Mouse (Mus musculus): ENCODE measurements around the gene Irf2bp1. TPM values are rescaled to one million over a fixed set of nuclear protein-coding genes. Genes with fewer than 3 reads are reported as not detected.
A peak's percentile ranks its signal among the peaks of the same experiment; 100 is the strongest.

Irf2bp1 gene
- polyA plus RNA-seq, 1 experiment from 2014 or later: 27.9 TPM

DNA sequence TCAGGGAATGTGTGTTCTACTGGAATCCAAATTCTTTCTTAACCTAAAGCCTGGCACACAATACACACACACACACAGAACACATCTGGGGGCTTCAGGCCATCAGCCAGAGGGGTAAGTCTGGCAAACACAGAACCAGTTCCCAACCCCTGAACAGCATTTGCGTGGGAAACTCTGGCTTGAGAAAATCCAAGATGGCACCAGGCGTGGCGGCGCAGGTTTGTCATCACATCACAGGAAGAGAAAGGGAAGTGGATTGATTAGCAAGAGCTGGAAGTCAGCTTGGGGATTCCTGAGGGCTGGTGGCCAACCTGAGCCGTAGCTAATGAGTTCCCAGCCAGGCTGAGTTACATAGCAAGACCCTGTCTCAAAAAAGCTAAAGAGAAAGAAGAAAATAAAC, 38.5 kb upstream of the Irf2bp1 start:
- no peak for DNase-seq (ENCODE audit: low spot score)
- no peak overlapping the region for H3K4me2 ChIP-seq (ENCODE audit: low read depth, low read length)
- 75% methylated on average over 5 of the region's 5 CpGs for WGBS
- no peak overlapping the region for H3K27ac ChIP-seq (replicated peaks; ENCODE audit: low read depth, low read length)
- no peak for ATAC-seq (replicated peaks; ENCODE audit: insufficient number of reproducible peaks, low FRiP score, low TSS enrichment, low read depth)
- H3K9me3 ChIP-seq (replicated peaks; ENCODE audit: control insufficient read depth, low read length): no peaks in the 10 kb centered on the region
- H3K4me3 ChIP-seq (ENCODE audit: low read depth, low read length): no peak overlapping the region
- no peak overlapping the region for H3K9ac ChIP-seq (replicated peaks; ENCODE audit: low read length)
- H3K27me3 ChIP-seq (ENCODE audit: control insufficient read depth, insufficient read depth, low read length): peaks cover 44% of the 10 kb centered on the region
- peaks cover 4% of the 10 kb centered on the region for H3K4me1 ChIP-seq (ENCODE audit: control insufficient read depth, insufficient read depth, low read length)
- no peaks in the 10 kb centered on the region for H3K36me3 ChIP-seq (replicated peaks; ENCODE audit: control insufficient read depth, insufficient read depth, low read depth, low read length)

DNA sequence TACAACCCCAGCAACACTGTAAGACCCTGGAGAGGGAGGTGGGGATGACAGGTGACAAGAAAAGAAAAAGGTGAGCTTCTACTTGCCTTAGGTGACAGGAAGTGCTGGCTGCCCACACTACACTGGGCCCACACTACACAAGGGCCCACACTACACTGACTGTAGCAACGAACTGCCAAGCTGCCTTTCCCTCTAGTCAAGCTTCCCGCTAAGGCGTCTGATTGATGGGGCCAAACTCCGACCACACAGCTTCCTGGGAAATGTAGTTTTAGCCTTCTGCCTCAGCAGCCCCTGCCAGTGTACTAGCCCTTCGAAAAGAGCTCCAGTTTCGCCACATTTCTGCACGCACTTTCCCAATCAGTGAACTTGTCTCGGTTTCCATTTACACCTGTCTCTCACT, 36.2 kb upstream of the Irf2bp1 start:
- WGBS: 10% methylated on average over 8 of the region's 8 CpGs
- Histone ChIP-seq H3K27me3 (ENCODE audit: control insufficient read depth, insufficient read depth, low read length) (peaks cover 24% of the 10 kb centered on the region), H3K36me3 (replicated peaks; ENCODE audit: control insufficient read depth, insufficient read depth, low read depth, low read length) (no peaks in the 10 kb centered on the region), H3K9me3 (replicated peaks; ENCODE audit: control insufficient read depth, low read length) (no peaks in the 10 kb centered on the region), H3K9ac (replicated peaks; ENCODE audit: low read length) (no peak overlapping the region), H3K4me1 (ENCODE audit: control insufficient read depth, insufficient read depth, low read length) (peaks cover 2% of the 10 kb centered on the region; the same call in 1 of the 2 replicates), H3K27ac (replicated peaks; ENCODE audit: low read depth, low read length) (no peak overlapping the region), H3K4me2 (ENCODE audit: low read depth, low read length) (no peak overlapping the region), H3K4me3 (ENCODE audit: low read depth, low read length) (no peak overlapping the region)
- no peak for DNase-seq (ENCODE audit: low spot score)
- 0 out of 2 replicates have a peak, but pooled peaks have one; percentile 36 for ATAC-seq (replicated peaks; ENCODE audit: insufficient number of reproducible peaks, low FRiP score, low TSS enrichment, low read depth)

DNA sequence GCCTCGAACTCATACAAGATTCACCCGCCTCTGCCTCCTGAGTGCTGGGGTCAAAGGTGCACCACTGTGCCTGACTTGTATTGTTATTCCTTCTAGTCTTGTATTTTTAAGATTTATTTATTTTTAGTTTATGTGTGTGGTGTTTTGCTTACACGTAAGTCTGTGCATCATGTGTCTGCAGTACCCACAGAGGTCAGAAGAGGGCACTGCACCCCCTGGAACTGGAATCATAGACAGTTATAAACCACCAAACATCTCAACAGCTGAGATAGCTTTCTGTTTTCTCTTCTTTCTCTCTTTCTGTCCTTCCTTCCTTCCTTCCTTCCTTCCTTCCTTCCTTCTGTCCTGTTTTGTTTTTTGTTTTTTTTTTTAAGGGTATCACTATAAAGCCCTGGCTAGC, 32.9 kb upstream of the Irf2bp1 start:
- ATAC-seq (replicated peaks; ENCODE audit: insufficient number of reproducible peaks, low FRiP score, low TSS enrichment, low read depth): no peak

DNA sequence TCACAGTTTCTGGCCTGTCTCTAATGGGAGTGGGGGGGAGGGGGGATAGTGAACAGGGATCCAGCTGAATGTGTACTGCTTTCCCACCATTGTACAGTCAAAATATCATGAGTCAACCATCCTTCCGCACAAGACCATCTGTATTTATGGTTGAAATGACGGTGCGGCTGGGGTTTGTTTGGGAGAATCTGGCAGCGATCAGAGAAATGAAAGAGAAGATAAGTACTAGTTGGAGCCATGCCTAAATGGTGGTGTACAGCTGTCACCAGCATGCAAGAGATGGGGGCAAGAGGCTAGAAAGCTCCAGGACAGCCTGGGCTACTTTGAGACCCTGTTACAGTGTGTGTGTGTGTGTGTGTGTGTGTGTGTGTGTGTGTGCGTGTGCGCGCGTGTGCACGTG, 25.5 kb upstream of the Irf2bp1 start:
- ATAC-seq (replicated peaks; ENCODE audit: insufficient number of reproducible peaks, low FRiP score, low TSS enrichment, low read depth) (no peak), DNase-seq (ENCODE audit: low spot score) (no peak)
- no peak overlapping the region for H3K9ac ChIP-seq (replicated peaks; ENCODE audit: low read length)
- H3K4me2 ChIP-seq (ENCODE audit: low read depth, low read length): no peak overlapping the region
- no peaks in the 10 kb centered on the region for H3K4me1 ChIP-seq (ENCODE audit: control insufficient read depth, insufficient read depth, low read length)
- no peaks in the 10 kb centered on the region for H3K27me3 ChIP-seq (ENCODE audit: control insufficient read depth, insufficient read depth, low read length)
- no peaks in the 10 kb centered on the region for H3K9me3 ChIP-seq (replicated peaks; ENCODE audit: control insufficient read depth, low read length)
- no peak overlapping the region for H3K27ac ChIP-seq (replicated peaks; ENCODE audit: low read depth, low read length)
- no peak overlapping the region for H3K4me3 ChIP-seq (ENCODE audit: low read depth, low read length)
- no peaks in the 10 kb centered on the region for H3K36me3 ChIP-seq (replicated peaks; ENCODE audit: control insufficient read depth, insufficient read depth, low read depth, low read length)
- 88% methylated on average over 9 of the region's 9 CpGs for WGBS

More for the DNA sequence above, 32.9 kb upstream of the Irf2bp1 start:
- Histone ChIP-seq H3K27ac (replicated peaks; ENCODE audit: low read depth, low read length) (no peak overlapping the region), H3K4me2 (ENCODE audit: low read depth, low read length) (no peak overlapping the region), H3K4me1 (ENCODE audit: control insufficient read depth, insufficient read depth, low read length) (no peaks in the 10 kb centered on the region), H3K36me3 (replicated peaks; ENCODE audit: control insufficient read depth, insufficient read depth, low read depth, low read length) (no peaks in the 10 kb centered on the region), H3K9me3 (replicated peaks; ENCODE audit: control insufficient read depth, low read length) (no peaks in the 10 kb centered on the region), H3K4me3 (ENCODE audit: low read depth, low read length) (no peak overlapping the region), H3K9ac (replicated peaks; ENCODE audit: low read length) (no peak overlapping the region), H3K27me3 (ENCODE audit: control insufficient read depth, insufficient read depth, low read length) (no peaks in the 10 kb centered on the region)
- 89% methylated on average over 3 of the region's 3 CpGs for WGBS
- DNase-seq (ENCODE audit: low spot score): no peak

DNA sequence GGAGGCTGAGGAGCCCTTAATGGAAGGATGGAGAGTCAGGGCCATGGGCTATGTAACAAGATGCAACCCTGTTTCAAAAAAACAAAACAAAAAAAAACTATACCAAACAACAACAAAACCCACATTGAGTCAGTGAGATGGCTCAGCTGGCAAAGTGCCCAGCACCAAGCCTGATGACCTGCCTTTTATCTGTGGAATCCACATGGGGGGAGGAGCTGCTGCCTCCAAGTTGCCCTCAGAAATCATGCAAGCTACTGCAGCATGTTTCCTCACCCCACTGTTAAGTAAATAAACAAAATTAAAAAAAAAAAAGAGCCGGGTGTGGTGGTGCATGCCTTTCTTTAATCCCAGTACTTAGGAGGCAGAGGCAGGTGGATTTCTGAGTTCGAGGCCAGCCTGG, 17.3 kb upstream of the Irf2bp1 start:
- Histone ChIP-seq H3K27ac (replicated peaks; ENCODE audit: low read depth, low read length) (no peak overlapping the region), H3K4me1 (ENCODE audit: control insufficient read depth, insufficient read depth, low read length) (no peaks in the 10 kb centered on the region), H3K9ac (replicated peaks; ENCODE audit: low read length) (no peak overlapping the region), H3K27me3 (ENCODE audit: control insufficient read depth, insufficient read depth, low read length) (no peaks in the 10 kb centered on the region), H3K4me2 (ENCODE audit: low read depth, low read length) (no peak overlapping the region), H3K4me3 (ENCODE audit: low read depth, low read length) (no peak overlapping the region), H3K36me3 (replicated peaks; ENCODE audit: control insufficient read depth, insufficient read depth, low read depth, low read length) (no peaks in the 10 kb centered on the region), H3K9me3 (replicated peaks; ENCODE audit: control insufficient read depth, low read length) (no peaks in the 10 kb centered on the region)
- WGBS: 60% methylated on average over 2 of the region's 2 CpGs
- no peak for DNase-seq (ENCODE audit: low spot score)
- no peak for ATAC-seq (replicated peaks; ENCODE audit: insufficient number of reproducible peaks, low FRiP score, low TSS enrichment, low read depth)

DNA sequence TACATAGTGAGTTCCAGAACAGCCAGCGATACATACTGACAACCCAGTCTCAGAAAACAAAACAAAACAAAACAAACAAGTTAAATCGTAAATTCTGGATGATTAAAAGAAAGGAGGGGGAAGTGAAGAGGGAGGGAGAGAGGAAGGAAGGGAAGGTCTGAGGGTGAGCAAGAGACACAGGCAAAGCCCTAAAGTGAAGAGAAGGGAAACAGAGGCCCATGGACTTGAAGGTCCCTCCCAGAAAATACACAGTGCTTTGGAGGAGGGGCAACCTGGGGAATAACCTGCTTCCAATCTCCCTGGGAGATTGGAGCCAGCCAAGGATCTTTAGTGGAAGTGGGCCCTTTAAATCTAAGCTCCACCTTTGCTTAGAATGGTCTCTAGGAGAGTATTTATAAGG, 16.7 kb upstream of the Irf2bp1 start, which contains the start of gene Nanos2:
Gene Nanos2, plus strand, starts transcription at position 301 of the 400 bp plus-strand sequence.
- H3K4me2 ChIP-seq (ENCODE audit: low read depth, low read length): no peak within 1 kb of the TSS
- DNase-seq (ENCODE audit: low spot score) (no peak), ATAC-seq (replicated peaks; ENCODE audit: insufficient number of reproducible peaks, low FRiP score, low TSS enrichment, low read depth) (no peak)
- peaks cover 5% of the 10 kb centered on the region; the same call in 1 of the 2 replicates for H3K27me3 ChIP-seq (ENCODE audit: control insufficient read depth, insufficient read depth, low read length)
- 78% methylated on average over 2 of the region's 2 CpGs for WGBS
- peaks cover 5% of the 10 kb centered on the region; the same call in 1 of the 2 replicates for H3K4me1 ChIP-seq (ENCODE audit: control insufficient read depth, insufficient read depth, low read length)
- no peak within 1 kb of the TSS for H3K4me3 ChIP-seq (ENCODE audit: low read depth, low read length)
- H3K9me3 ChIP-seq (replicated peaks; ENCODE audit: control insufficient read depth, low read length): no peaks in the 10 kb centered on the region
- H3K36me3 ChIP-seq (replicated peaks; ENCODE audit: control insufficient read depth, insufficient read depth, low read depth, low read length): no peaks in the 10 kb centered on the region
- no peak within 1 kb of the TSS for H3K9ac ChIP-seq (replicated peaks; ENCODE audit: low read length)
- no peak within 1 kb of the TSS for H3K27ac ChIP-seq (replicated peaks; ENCODE audit: low read depth, low read length)

DNA sequence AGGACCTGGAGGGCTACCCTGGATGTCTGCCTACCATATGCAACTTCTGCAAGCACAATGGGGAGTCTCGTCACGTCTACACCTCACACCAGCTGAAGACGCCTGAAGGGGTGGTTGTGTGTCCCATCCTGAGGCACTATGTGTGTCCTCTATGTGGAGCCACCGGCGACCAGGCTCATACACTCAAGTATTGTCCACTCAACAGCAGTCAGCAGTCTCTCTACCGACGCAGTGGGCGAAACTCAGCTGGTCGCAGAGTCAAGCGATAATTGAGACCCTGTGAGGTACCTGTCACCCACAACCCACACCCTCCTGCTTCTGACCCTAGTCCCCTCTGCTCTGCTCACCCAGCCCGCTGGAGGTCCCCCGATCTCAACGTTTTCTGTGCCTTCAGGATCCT, 16.1 kb upstream of the Irf2bp1 start:
- no peak overlapping the region for H3K9ac ChIP-seq (replicated peaks; ENCODE audit: low read length)
- DNase-seq (ENCODE audit: low spot score) (no peak), ATAC-seq (replicated peaks; ENCODE audit: insufficient number of reproducible peaks, low FRiP score, low TSS enrichment, low read depth) (no peak)
- peaks cover 6% of the 10 kb centered on the region; the same call in 1 of the 2 replicates for H3K4me1 ChIP-seq (ENCODE audit: control insufficient read depth, insufficient read depth, low read length)
- H3K4me3 ChIP-seq (ENCODE audit: low read depth, low read length): no peak overlapping the region
- H3K27me3 ChIP-seq (ENCODE audit: control insufficient read depth, insufficient read depth, low read length): peaks cover 7% of the 10 kb centered on the region
- H3K9me3 ChIP-seq (replicated peaks; ENCODE audit: control insufficient read depth, low read length): no peaks in the 10 kb centered on the region
- no peak overlapping the region for H3K4me2 ChIP-seq (ENCODE audit: low read depth, low read length)
- 73% methylated on average over 13 of the region's 13 CpGs for WGBS
- no peaks in the 10 kb centered on the region for H3K36me3 ChIP-seq (replicated peaks; ENCODE audit: control insufficient read depth, insufficient read depth, low read depth, low read length)
- H3K27ac ChIP-seq (replicated peaks; ENCODE audit: low read depth, low read length): no peak overlapping the region

DNA sequence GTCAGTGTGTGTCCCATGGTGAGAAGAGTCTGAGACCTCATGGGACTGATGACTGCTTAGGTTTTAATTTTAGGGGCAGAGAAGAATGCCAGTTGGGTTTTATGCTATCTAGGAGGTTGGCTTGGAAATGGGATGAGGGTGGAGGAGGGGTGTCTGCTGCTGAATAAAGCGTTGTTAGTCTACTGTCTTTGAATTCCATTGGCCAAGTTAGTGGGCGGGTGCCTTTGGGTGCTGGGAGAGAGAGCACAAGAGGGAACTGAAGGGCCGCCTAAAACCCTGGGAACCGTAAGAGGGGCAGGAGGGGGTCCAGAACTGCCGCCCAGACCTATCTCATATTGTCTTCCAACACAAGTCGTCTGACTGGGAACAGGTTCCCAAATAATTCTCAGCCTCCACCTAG, 15.1 kb upstream of the Irf2bp1 start:
- ATAC-seq (replicated peaks; ENCODE audit: insufficient number of reproducible peaks, low FRiP score, low TSS enrichment, low read depth) (no peak), DNase-seq (ENCODE audit: low spot score) (no peak)
- Histone ChIP-seq H3K9me3 (replicated peaks; ENCODE audit: control insufficient read depth, low read length) (no peaks in the 10 kb centered on the region), H3K27me3 (ENCODE audit: control insufficient read depth, insufficient read depth, low read length) (peaks cover 11% of the 10 kb centered on the region), H3K4me3 (ENCODE audit: low read depth, low read length) (no peak overlapping the region), H3K4me2 (ENCODE audit: low read depth, low read length) (no peak overlapping the region), H3K9ac (replicated peaks; ENCODE audit: low read length) (no peak overlapping the region), H3K4me1 (ENCODE audit: control insufficient read depth, insufficient read depth, low read length) (peaks cover 6% of the 10 kb centered on the region; the same call in 1 of the 2 replicates), H3K27ac (replicated peaks; ENCODE audit: low read depth, low read length) (no peak overlapping the region), H3K36me3 (replicated peaks; ENCODE audit: control insufficient read depth, insufficient read depth, low read depth, low read length) (no peaks in the 10 kb centered on the region)
- 73% methylated on average over 6 of the region's 6 CpGs for WGBS

All from embryonic facial prominence, embryonic 11.5 days (tissue).